ENCODE assay signal across 9 mouse cellular contexts in the genomic region with DNA sequence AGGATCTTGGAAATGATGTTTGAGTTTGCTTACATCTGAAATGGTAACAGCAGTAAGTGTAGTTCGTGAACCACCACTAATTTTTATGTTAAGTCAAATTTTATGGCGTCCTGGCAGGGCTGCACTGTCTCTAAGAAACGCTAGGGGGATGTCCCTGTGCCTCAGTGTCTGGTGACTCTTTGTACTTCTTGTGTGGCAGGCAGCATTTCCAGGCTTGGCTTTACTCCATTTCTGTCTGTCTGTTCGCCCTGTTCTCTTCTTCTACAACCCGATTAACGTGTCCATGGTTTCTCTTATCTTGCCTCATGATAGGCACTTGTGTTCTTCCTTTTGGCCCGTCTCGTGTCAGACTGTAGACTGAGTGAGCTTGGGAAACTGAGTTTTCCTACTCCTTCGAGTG. TPM values are rescaled to one million over a fixed set of nuclear protein-coding genes. Genes with fewer than 3 reads are reported as not detected.
DNase-seq lines count a peak whose midpoint lies in the region; ATAC-seq lines count a peak whose summit lies in the region.
"Had no signal": no experiment of that assay in that cellular context is flagged by ENCODE, and none has a peak within 500 bp of the region (broad histone marks: within the 10 kb centered on the region; RNA-seq: fewer than 3 reads in every experiment).

No protein-coding gene starts in this region.

- H3K9ac ChIP-seq in liver, embryonic 12.5 days: no peak overlapping the region
- H3K9ac ChIP-seq in liver, embryonic 11.5 days (ENCODE audit: low read depth, low read length): no peak overlapping the region

- ATAC-seq in liver, embryonic 12.5 days: no peak
- ATAC-seq in liver, embryonic 11.5 days (replicated peaks; ENCODE audit: low FRiP score): no peak
- ATAC-seq in erythroblast, adult 5-6 weeks (replicated peaks; ENCODE audit: low FRiP score, poor library complexity, severe bottlenecking): peak; percentile 62

- peaks cover 16% of the 10 kb centered on the region for H3K36me3 ChIP-seq in liver, embryonic 12.5 days
- H3K36me3 ChIP-seq in liver, embryonic 11.5 days (ENCODE audit: control insufficient read depth, insufficient read depth, low read length): no peaks in the 10 kb centered on the region

- peaks cover 54% of the 10 kb centered on the region for H3K4me1 ChIP-seq in liver, embryonic 12.5 days
- H3K4me1 ChIP-seq in liver, embryonic 11.5 days (replicated peaks; ENCODE audit: control insufficient read depth, insufficient read depth, low read length): peaks cover 29% of the 10 kb centered on the region

- H3K4me2 ChIP-seq in liver, embryonic 12.5 days: peak overlapping the region; percentile 6; the same call in 1 of the 2 replicates
- no peak overlapping the region for H3K4me2 ChIP-seq in liver, embryonic 11.5 days

- no peaks in the 10 kb centered on the region for H3K9me3 ChIP-seq in liver, embryonic 12.5 days (replicated peaks)
- no peaks in the 10 kb centered on the region for H3K9me3 ChIP-seq in liver, embryonic 11.5 days (ENCODE audit: control insufficient read depth, low read length)
- H3K9me3 ChIP-seq: megakaryocyte, embryonic 14.5 days had no signal

- H3K4me3 ChIP-seq in liver, embryonic 12.5 days: no peak overlapping the region
- H3K4me3 ChIP-seq in liver, embryonic 11.5 days (ENCODE audit: low read depth, low read length): no peak overlapping the region
- H3K4me3 ChIP-seq: megakaryocyte, embryonic 14.5 days had no signal

- WGBS in liver, embryonic 12.5 days (ENCODE audit: insufficient replicate concordance): 36% methylated on average over 9 of the region's 9 CpGs
- 42% methylated on average over 9 of the region's 9 CpGs for WGBS in liver, embryonic 11.5 days

- no peak overlapping the region for H3K27ac ChIP-seq in liver, embryonic 12.5 days
- H3K27ac ChIP-seq in liver, embryonic 11.5 days (ENCODE audit: low read depth, low read length): no peak overlapping the region

- peak; percentile 8 to 37 for DNase-seq in adrenal gland, postnatal 36 days
- no peak for DNase-seq in adrenal gland, adult 2 months
- no peak for DNase-seq in liver, embryonic 11.5 days (ENCODE audit: low spot score)
- DNase-seq in retina, embryonic 14.5 days (ENCODE audit: low spot score): peak; percentile 42
- DNase-seq in yolk sac, embryonic 10.5 days (ENCODE audit: low spot score): no peak
- no peak for DNase-seq in urinary bladder, postnatal 10 days (ENCODE audit: low spot score)

- no peaks in the 10 kb centered on the region for H3K27me3 ChIP-seq in liver, embryonic 12.5 days (replicated peaks)
- no peaks in the 10 kb centered on the region for H3K27me3 ChIP-seq in liver, embryonic 11.5 days (replicated peaks; ENCODE audit: control insufficient read depth, insufficient read depth, low read length)
- H3K27me3 ChIP-seq: megakaryocyte, embryonic 14.5 days had no signal

RNA-seq across cellular contexts. Expression of a gene that starts 11.4 kb away (rescaled TPM):
- 10 to 100 TPM; 24.2 to 25.9 TPM for total RNA-seq in adrenal gland, postnatal 36 days (2021)
- total RNA-seq in adrenal gland, adult 2 months (2021): 10 to 100 TPM; 21.8 to 25.6 TPM
- 27.0 and 53.8 TPM in 2 replicates for polyA plus RNA-seq in adrenal gland, adult 2 months (2012; rRNA removed)
- polyA plus RNA-seq in liver, embryonic 12.5 days (2016; fragmentation: Nextera tagmentation; extraction: Ambion mirVana): 20.2 and 22.0 TPM in 2 replicates
- polyA plus RNA-seq in liver, embryonic 11.5 days (2014; fragmentation: Nextera tagmentation; extraction: Ambion mirVana): 28.2 and 31.3 TPM in 2 replicates
- 5.2 and 9.6 TPM in 2 replicates for total RNA-seq in erythroblast, adult 5-6 weeks (2015; ENCODE audit: low replicate concordance)
- total RNA-seq in erythroblast, adult 5-6 weeks (2017; ENCODE audit: low replicate concordance): 8.0 and 13.8 TPM in 2 replicates

RNA-seq across cellular contexts. Expression of a gene that starts 37.4 kb away (rescaled TPM):
- under 1 TPM; 0.26 to 0.43 TPM for total RNA-seq in adrenal gland, postnatal 36 days (2021)
- total RNA-seq in adrenal gland, adult 2 months (2021): under 1 TPM; 0.49 to 0.59 TPM
- 0.11 TPM in 1 of 2 replicates, not detected in the other for polyA plus RNA-seq in adrenal gland, adult 2 months (2012; rRNA removed)
- polyA plus RNA-seq in liver, embryonic 12.5 days (2016; fragmentation: Nextera tagmentation; extraction: Ambion mirVana): 1.6 and 1.7 TPM in 2 replicates
- 1.6 and 1.7 TPM in 2 replicates for polyA plus RNA-seq in liver, embryonic 11.5 days (2014; fragmentation: Nextera tagmentation; extraction: Ambion mirVana)
- total RNA-seq in erythroblast, adult 5-6 weeks (2015; ENCODE audit: low replicate concordance): not detected in 2 replicates
- not detected in 2 replicates for total RNA-seq in erythroblast, adult 5-6 weeks (2017; ENCODE audit: low replicate concordance)

RNA-seq across cellular contexts. Expression of a gene that starts 38.2 kb away (rescaled TPM):
- total RNA-seq in adrenal gland, postnatal 36 days (2021): not detected
- total RNA-seq in adrenal gland, adult 2 months (2021): not detected
- not detected in 2 replicates for polyA plus RNA-seq in adrenal gland, adult 2 months (2012; rRNA removed)
- not detected in 2 replicates for polyA plus RNA-seq in liver, embryonic 12.5 days (2016; fragmentation: Nextera tagmentation; extraction: Ambion mirVana)
- polyA plus RNA-seq in liver, embryonic 11.5 days (2014; fragmentation: Nextera tagmentation; extraction: Ambion mirVana): not detected in 2 replicates
- total RNA-seq in erythroblast, adult 5-6 weeks (2015; ENCODE audit: low replicate concordance): not detected in 2 replicates
- total RNA-seq in erythroblast, adult 5-6 weeks (2017; ENCODE audit: low replicate concordance): not detected in 2 replicates

Comparison
In these comparisons a context has a peak if more than half of its experiments do, and no peak if none do; other contexts are left out.
1. DNase-seq: peak in adrenal gland, postnatal 36 days (2 of 2) and retina, embryonic 14.5 days (single experiment); none in adrenal gland, adult 2 months (single experiment), liver, embryonic 11.5 days (single experiment), yolk sac, embryonic 10.5 days (single experiment) and urinary bladder, postnatal 10 days (single experiment).